Mouse (Mus musculus) liver, embryonic 13.5 days (tissue): Measurements from ENCODE around the gene Pkmyt1. TPM values are rescaled to one million over a fixed set of nuclear protein-coding genes. Genes with fewer than 3 reads are reported as not detected.

Experiments
- ATAC-seq: fragments of 200-750 bp; cut with Nextera tagmentation; 2 replicates; pipeline ENCODE4 v1.8.0; 2017; ENCODE audit warnings: low read depth, mild to moderate bottlenecking, moderate number of reproducible peaks, moderate library complexity
- DNase-seq: peaks from one replicate; pipeline ENCODE4 v3.0.0; 2022
- H3K27ac ChIP-seq: fragments of 300-500 bp; sonication (generic); 2 replicates; pipeline ENCODE4 v1.5.1; 2015; ENCODE audit warnings: moderate library complexity, mild to moderate bottlenecking, inconsistent platforms
- H3K27me3 ChIP-seq: fragments of 300-500 bp; sonication (generic); 2 replicates; pipeline ENCODE4 v1.6.1; 2015; ENCODE audit warnings: mild to moderate bottlenecking, inconsistent platforms
- H3K36me3 ChIP-seq: fragments of 300-500 bp; sonication (generic); 2 replicates; pipeline ENCODE4 v1.6.1; 2015; ENCODE audit warnings: mild to moderate bottlenecking, inconsistent platforms
- H3K4me1 ChIP-seq: fragments of 300-500 bp; sonication (generic); replicated peaks from 2 replicates; pipeline ENCODE4 v1.6.1; 2015; ENCODE audit warnings: inconsistent platforms
- H3K4me2 ChIP-seq: fragments of 300-500 bp; sonication (generic); 2 replicates; pipeline ENCODE4 v1.6.1; 2015; ENCODE audit warnings: inconsistent platforms, mild to moderate bottlenecking, moderate library complexity
- H3K4me3 ChIP-seq: fragments of 300-500 bp; sonication (generic); replicated peaks from 2 replicates; pipeline ENCODE4 v1.5.1; 2015; ENCODE audit warnings: mild to moderate bottlenecking, inconsistent platforms
- H3K9ac ChIP-seq: fragments of 300-500 bp; sonication (generic); 2 replicates; pipeline ENCODE4 v1.6.1; 2015; ENCODE audit warnings: mild to moderate bottlenecking, inconsistent platforms
- H3K9me3 ChIP-seq: fragments of 300-500 bp; sonication (generic); replicated peaks from 2 replicates; pipeline ENCODE4 v1.6.1; 2016; ENCODE audit warnings: inconsistent platforms
- WGBS: fragments of 180-500 bp; shearing (Covaris S2); methylation state at CpG from one replicate; pipeline ENCODE4 v1.1.7; 2015; ENCODE audit not compliant: insufficient replicate concordance; 5-methylcytosine and 5-hydroxymethylcytosine counted together
- polyA plus RNA-seq: library from polyadenylated mRNA; unstranded; fragments of >200 nt; fragmentation: Nextera tagmentation; extraction: Ambion mirVana; gene quantifications from 2 replicates; pipeline ENCODE4 v1.2.1, GENCODE M21; 2015

The Pkmyt1 gene
- polyA plus RNA-seq, 1 experiment from 2014 or later = 27.8 TPM

DNA sequence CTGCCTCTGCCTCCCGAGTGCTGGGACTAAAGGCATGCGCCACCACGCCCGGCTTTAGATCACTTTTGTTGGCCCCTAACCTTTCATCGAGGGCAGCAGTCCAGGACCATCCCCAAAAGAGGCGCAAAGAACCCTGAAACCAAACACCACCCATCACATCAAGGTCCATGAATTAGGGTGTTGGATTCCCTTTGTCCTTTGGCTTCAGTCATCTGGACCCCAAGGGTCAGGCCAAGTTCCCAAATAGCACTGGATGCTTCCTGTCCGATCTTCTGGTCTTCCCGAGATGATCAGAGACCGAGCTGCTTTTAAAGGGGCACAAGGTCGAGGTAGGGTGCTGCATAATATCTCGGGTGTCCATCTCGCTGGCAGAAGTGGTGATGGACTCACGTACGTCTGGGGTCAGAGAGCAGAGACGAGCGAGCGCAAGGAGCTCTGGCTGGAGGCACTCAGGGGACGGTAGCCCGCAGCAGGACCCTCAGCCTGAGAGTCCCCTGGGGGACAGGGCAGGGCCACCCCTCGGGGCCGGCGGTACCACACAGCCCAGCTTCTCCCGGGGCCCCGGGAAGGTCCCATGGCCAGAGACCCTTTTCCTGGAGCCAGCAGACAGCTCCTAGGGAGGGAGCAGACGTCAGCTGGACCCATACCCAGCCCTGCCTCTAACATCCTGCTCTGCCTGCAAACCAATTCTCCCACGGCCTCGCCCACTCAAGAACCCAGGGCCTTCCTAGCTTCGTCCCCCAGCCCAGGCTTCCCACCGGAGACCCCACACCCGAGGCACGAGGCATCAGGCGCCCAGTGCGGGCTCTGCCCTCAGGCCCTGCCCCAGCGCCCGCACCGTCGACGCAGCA is 15.4 kb downstream of the Pkmyt1 start:
- no peak for DNase-seq
- Histone ChIP-seq H3K4me2 (peak overlapping the region; percentile 99; the same call in 1 of the 2 replicates), H3K9me3 (no peaks in the 10 kb centered on the region), H3K4me3 (peak overlapping the region; percentile 69), H3K36me3 (peaks cover 10% of the 10 kb centered on the region), H3K27ac (no peak overlapping the region), H3K4me1 (peaks cover 64% of the 10 kb centered on the region), H3K9ac (no peak overlapping the region), H3K27me3 (peaks cover 94% of the 10 kb centered on the region)
- 40% methylated on average over 38 of the region's 38 CpGs for WGBS
- no peak for ATAC-seq

DNA sequence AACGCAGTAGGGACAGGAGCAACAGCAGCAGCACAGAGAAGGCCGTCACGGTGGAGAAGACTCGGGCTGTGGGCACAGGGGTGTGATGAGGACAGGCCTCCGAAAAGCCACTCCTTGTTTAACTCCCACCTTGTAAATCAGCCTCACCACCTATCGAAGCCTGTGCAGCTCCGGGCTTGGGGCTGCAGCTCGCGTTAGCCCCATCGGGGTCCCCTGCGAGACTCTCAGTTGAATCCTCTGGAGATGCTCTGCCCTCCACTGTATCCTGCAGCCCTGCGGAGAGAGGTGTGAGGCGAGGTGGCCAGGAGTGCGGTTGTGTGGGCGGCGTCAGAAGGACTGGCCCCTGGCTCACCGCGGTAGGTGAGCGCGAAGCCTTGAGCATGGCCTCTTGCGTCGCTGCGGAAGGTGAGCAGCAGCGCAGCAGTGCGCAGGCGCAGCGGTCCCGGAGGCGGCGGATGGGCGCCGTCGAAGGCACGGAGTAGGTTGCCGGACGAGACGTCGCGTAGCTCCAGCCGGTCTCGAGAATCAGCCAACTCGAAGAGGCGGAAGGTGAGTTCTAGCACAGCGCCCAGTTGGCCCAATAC is 16.2 kb downstream of the Pkmyt1 start:
- WGBS = 9% methylated on average over 44 of the region's 44 CpGs
- DNase-seq (no peak), ATAC-seq (no peak)
- Histone ChIP-seq H3K27me3 (peaks cover 100% of the 10 kb centered on the region), H3K9ac (no peak overlapping the region), H3K9me3 (no peaks in the 10 kb centered on the region), H3K4me1 (peaks cover 63% of the 10 kb centered on the region), H3K36me3 (peaks cover 4% of the 10 kb centered on the region), H3K4me2 (no peak overlapping the region; the same call in 1 of the 2 replicates), H3K27ac (no peak overlapping the region), H3K4me3 (peak overlapping the region; percentile 12; the same call in 1 of the 2 replicates)

DNA sequence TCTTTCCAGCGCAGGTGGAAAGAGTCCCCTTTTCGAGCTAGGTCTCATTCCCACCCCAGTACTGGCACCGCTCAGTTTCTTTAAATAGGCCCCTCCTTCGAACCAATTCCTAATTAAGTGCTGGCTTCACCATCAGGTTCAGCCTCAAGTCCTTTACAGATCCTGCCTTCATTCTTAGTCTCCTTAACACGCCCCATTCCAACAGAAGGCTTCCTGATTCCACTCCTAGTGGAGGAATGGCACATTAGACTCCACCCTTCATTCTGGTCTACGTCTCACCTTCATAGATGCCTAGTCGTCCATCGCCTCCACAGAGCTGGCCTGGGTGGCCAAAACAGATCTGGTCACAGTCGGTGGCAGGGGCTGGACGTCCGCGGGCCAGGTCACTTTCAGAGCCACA is 16.8 kb downstream of the Pkmyt1 start:
- Histone ChIP-seq H3K9ac (no peak overlapping the region), H3K27ac (no peak overlapping the region), H3K4me2 (no peak overlapping the region), H3K4me1 (peaks cover 58% of the 10 kb centered on the region), H3K4me3 (0 out of 2 replicates have a peak overlapping the region, but pooled peaks have one; percentile 12), H3K27me3 (peaks cover 99% of the 10 kb centered on the region), H3K36me3 (no peaks in the 10 kb centered on the region), H3K9me3 (no peaks in the 10 kb centered on the region)
- no peak for ATAC-seq
- no peak for DNase-seq
- WGBS = 46% methylated on average over 12 of the region's 12 CpGs

DNA sequence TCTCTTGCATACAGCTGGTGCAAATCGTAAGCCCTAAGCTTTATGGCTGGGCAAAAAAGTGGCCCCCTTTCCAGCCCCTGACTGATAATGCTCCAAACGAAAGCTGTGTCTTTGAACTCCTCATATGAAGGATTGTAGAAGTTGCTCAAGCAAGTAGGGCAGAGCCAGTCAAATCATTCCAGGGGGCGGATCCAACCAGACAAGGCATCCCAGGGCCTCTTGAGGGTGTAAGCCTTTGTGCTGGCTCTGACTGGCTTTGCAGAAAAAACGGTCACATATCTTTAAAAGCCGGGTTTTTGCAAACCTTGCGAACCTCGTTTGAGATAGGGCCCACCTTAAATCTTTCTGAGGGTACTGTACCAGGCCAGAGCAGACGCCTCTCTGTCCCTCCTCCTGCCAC is 17.9 kb downstream of the Pkmyt1 start:
- H3K4me1 ChIP-seq = peaks cover 54% of the 10 kb centered on the region
- no peak overlapping the region for H3K4me3 ChIP-seq
- no peak overlapping the region for H3K27ac ChIP-seq
- no peak for DNase-seq
- H3K9ac ChIP-seq = no peak overlapping the region
- no peaks in the 10 kb centered on the region for H3K9me3 ChIP-seq
- no peak overlapping the region for H3K4me2 ChIP-seq
- ATAC-seq = no peak
- H3K36me3 ChIP-seq = no peaks in the 10 kb centered on the region
- peaks cover 97% of the 10 kb centered on the region for H3K27me3 ChIP-seq
- 16% methylated on average over 8 of the region's 8 CpGs for WGBS

DNA sequence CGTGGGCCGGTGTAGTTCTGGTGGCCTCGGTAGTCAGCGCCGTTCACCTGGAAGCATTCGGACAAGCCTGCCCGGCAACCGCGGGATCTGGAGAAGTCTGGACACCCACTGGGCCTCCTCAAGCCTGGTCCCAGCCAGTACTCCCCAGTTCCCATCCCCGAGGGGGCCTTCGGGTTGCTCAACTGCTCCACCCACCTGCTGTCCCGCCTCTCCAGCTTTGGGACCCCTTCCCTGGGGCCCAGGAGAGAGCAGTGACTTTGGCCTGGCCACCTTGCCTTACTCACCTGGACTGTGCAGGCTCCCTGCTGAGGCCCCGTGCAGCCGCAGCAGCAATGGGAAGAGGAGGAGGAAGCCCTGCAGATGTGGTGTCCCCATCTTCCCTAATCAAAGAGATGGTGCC is 18.5 kb downstream of the Pkmyt1 start:
- Histone ChIP-seq H3K4me2 (no peak overlapping the region), H3K36me3 (no peaks in the 10 kb centered on the region), H3K27me3 (peaks cover 91% of the 10 kb centered on the region), H3K4me3 (no peak overlapping the region), H3K9ac (no peak overlapping the region), H3K9me3 (no peaks in the 10 kb centered on the region), H3K4me1 (peaks cover 51% of the 10 kb centered on the region), H3K27ac (no peak overlapping the region)
- DNase-seq (no peak), ATAC-seq (no peak)
- 6% methylated on average over 14 of the region's 14 CpGs for WGBS

DNA sequence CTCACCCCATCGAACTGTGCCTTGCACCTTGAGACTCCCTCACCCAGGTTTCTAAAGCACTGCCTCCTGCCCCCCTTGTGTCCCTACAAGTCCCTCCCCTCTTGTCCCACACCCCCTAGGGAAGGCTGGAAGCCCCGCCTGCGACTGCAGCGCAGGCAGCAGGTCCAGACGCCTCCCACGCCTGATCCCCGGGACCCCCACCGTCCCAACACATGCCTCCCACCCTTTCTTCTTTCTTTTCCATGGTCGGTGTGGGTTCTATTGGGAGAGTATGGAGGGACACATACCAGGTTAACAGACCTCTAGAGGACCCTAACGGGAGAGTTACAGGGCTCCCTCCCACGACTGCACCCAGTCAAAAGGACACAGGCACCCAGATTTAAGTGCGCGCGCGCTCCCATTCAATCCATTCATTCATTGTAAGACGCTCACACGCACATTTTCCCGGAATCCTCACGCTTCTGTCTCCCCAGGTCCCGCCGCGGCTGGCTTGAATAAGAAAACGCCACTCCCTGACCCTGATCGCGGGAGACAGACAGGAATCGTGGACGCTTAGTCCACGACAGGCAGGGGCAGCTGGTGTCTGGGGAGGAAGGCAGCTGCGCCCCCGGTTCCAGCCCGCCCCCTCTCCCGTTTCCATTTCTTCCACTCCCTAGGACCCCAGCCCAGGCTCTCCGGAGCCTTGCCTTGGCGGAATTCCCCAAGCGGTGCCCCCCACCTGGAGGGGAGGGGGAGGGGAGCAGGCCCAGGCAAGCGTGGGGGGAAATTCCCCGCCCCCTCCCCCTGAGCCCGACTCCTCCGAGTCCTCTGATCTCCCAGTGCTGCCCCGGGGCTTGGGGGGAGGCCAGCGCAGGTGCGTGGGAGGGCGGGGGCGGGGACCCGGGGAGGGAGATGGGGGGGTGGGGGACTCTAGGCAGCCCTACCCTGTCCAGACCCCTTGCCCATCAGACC is 19.4 kb downstream of the Pkmyt1 start, which contains the start of gene Kremen2:
Gene Kremen2, minus strand, starts transcription at position 533 of the 951 bp plus-strand sequence.
- peaks cover 82% of the 10 kb centered on the region for H3K27me3 ChIP-seq
- H3K9ac ChIP-seq = no peak within 1 kb of the TSS
- ATAC-seq (no peak), DNase-seq (no peak)
- peak within 1 kb of the TSS; percentile 27 for H3K4me3 ChIP-seq
- peaks cover 41% of the 10 kb centered on the region for H3K4me1 ChIP-seq
- no peaks in the 10 kb centered on the region for H3K9me3 ChIP-seq
- WGBS = 3% methylated on average over 43 of the region's 45 CpGs
- H3K4me2 ChIP-seq = peak within 1 kb of the TSS; percentile 45
- no peaks in the 10 kb centered on the region for H3K36me3 ChIP-seq
- H3K27ac ChIP-seq = no peak within 1 kb of the TSS; the same call in 1 of the 2 replicates

DNA sequence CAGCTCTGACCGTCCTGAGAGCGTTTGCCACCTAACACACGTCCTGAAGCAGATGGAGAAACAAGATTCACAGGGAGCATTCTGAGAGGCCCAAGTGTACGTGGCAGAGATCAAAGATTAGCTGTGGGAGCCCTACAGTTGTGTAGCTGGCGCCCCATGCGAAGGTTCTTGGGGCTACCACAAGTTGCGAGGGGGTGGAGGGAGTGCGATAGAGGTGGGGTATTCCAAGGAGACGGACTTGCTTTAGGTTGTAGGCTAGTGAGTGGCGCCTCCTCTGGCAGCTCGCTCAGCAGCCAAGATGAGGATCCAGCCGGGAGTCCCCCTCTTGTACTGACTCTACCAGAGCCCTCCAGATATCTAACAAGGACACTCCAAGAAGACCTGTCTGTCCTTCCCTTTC is 20.2 kb downstream of the Pkmyt1 start:
- Histone ChIP-seq H3K27me3 (peaks cover 75% of the 10 kb centered on the region), H3K9ac (no peak overlapping the region), H3K27ac (no peak overlapping the region), H3K4me3 (no peak overlapping the region), H3K9me3 (no peaks in the 10 kb centered on the region), H3K4me2 (no peak overlapping the region; the same call in 1 of the 2 replicates), H3K36me3 (no peaks in the 10 kb centered on the region), H3K4me1 (peaks cover 34% of the 10 kb centered on the region)
- WGBS = 8% methylated on average over 12 of the region's 12 CpGs
- DNase-seq (no peak), ATAC-seq (no peak)

DNA sequence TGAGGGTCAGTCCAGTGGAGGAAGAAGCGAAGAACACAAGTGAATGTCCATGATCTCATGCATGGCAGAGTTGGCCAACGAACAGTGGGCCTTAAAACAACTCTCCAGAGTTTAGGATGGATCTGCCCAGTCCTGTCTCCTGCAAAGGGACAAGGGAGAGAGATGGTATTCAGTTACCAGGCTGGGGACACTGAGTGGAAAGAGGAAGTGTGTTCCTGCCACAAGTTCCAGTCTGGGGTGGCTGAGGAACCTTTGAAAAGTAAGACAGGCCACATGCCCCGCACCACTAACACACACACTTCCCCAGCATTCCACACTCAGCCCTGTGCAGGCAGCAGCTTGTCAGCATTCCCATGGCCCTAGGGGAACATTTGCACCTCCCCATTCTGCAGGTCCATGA is 20.6 kb downstream of the Pkmyt1 start:
- ATAC-seq = no peak

DNA sequence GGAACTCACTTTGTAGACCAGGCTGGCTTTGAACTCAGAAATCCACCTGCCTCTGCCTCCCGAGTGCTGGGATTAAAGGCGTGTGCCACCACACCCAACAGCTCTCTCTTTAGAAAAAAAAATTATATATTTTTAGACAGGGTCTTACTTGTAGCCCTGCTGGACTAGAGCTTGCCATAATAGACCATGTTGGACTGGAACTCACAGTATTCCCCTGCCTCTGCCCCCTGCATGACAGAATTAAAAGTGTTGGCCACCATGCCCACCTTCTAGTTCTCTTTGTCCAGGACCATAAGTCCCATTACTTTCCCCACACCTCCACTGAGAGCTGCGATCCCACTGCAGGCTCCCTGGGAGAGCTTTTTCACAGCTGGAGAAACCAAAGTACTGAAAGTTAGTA is 21.3 kb downstream of the Pkmyt1 start:
- Histone ChIP-seq H3K27ac (no peak overlapping the region), H3K9ac (no peak overlapping the region), H3K4me2 (no peak overlapping the region), H3K4me3 (no peak overlapping the region), H3K36me3 (peaks cover 3% of the 10 kb centered on the region; the same call in 1 of the 2 replicates), H3K4me1 (peaks cover 22% of the 10 kb centered on the region), H3K9me3 (no peaks in the 10 kb centered on the region), H3K27me3 (peaks cover 63% of the 10 kb centered on the region)
- DNase-seq = no peak
- WGBS = 61% methylated on average over 3 of the region's 3 CpGs
- ATAC-seq = no peak

More for the DNA sequence above, 20.6 kb downstream of the Pkmyt1 start:
- Histone ChIP-seq H3K4me1 (peaks cover 30% of the 10 kb centered on the region), H3K27me3 (peaks cover 70% of the 10 kb centered on the region), H3K4me3 (no peak overlapping the region), H3K9ac (no peak overlapping the region), H3K9me3 (no peaks in the 10 kb centered on the region), H3K36me3 (no peaks in the 10 kb centered on the region), H3K27ac (no peak overlapping the region), H3K4me2 (no peak overlapping the region)
- 52% methylated on average over 3 of the region's 3 CpGs for WGBS
- DNase-seq = no peak

DNA sequence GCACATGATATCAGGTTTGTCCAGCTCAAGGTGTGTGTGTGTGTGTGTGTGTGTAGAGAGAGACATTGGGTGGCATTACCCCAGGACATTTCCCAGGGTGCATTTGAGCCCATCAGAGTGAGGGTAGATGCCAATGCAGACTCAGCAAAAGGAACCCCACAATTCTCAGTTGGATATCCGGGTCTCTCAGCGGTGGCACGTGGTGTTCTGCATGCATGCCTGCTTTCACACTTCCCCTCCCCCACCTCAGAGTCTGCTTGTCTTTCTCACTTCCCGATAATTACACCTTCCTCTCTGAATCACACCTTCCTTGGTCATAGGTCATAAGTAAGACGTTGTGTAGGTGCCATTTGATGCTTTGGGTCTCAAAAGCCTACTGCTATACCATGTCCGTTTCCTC is 21.9 kb downstream of the Pkmyt1 start:
- Histone ChIP-seq H3K4me2 (no peak overlapping the region), H3K9me3 (no peaks in the 10 kb centered on the region), H3K9ac (no peak overlapping the region), H3K4me1 (peaks cover 20% of the 10 kb centered on the region), H3K36me3 (peaks cover 5% of the 10 kb centered on the region; the same call in 1 of the 2 replicates), H3K27ac (no peak overlapping the region), H3K4me3 (no peak overlapping the region), H3K27me3 (peaks cover 57% of the 10 kb centered on the region)
- ATAC-seq (no peak), DNase-seq (no peak)
- 17% methylated on average over 6 of the region's 6 CpGs for WGBS
